Mouse (Mus musculus) bone marrow macrophage, adult 2 months (primary cell): ENCODE data around the gene Mfsd6l. TPM values are rescaled to one million over a fixed set of nuclear protein-coding genes. Genes with fewer than 3 reads are reported as not detected.

Source experiments
- H3K27ac ChIP-seq: 2 replicates; pipeline ENCODE4 v1.5.1; 2012; ENCODE audit warnings: low read depth, low read length; ENCODE audit not compliant: insufficient read depth
- H3K4me1 ChIP-seq: 2 replicates; pipeline ENCODE4 v1.6.1; 2012; ENCODE audit warnings: low read length; ENCODE audit not compliant: control insufficient read depth, insufficient read depth
- H3K4me3 ChIP-seq: 2 replicates; pipeline ENCODE4 v1.5.1; 2012; ENCODE audit warnings: mild to moderate bottlenecking, low read length, moderate library complexity; ENCODE audit not compliant: insufficient read depth
- CTCF ChIP-seq: IDR thresholded peaks from 2 replicates; pipeline ENCODE4 v1.5.1; 2012; ENCODE audit warnings: low read depth, mild to moderate bottlenecking, low read length, moderate library complexity
- POLR2A ChIP-seq: IDR thresholded peaks from 2 replicates; pipeline ENCODE4 v1.6.1; 2012; ENCODE audit warnings: mild to moderate bottlenecking, low read depth, low read length, borderline replicate concordance
- polyA plus RNA-seq: library from polyadenylated mRNA; stranded (reverse); fragments of >200 nt; gene quantifications from 2 replicates; pipeline ENCODE4 v1.2.4, GENCODE M21; 2012; ENCODE audit not compliant: missing spikeins, insufficient read depth, insufficient read length

Gene Mfsd6l
- polyA plus RNA-seq, 1 experiment = 0.35 TPM

- H3K4me1 ChIP-seq = peaks cover 12% of the 10 kb centered on the region
- no peak overlapping the region for H3K4me3 ChIP-seq
- no peak overlapping the region for H3K27ac ChIP-seq
- TF ChIP-seq CTCF = no peak
- no peak for TF ChIP-seq POLR2A
Observed at GRCm38 (mm10) chr11:68547484-68547883, 8.5 kb upstream of the Mfsd6l start.

- TF ChIP-seq POLR2A (no peak), CTCF (peak; percentile 46; the same call in 1 of the 2 replicates)
- Histone ChIP-seq H3K27ac (no peak overlapping the region), H3K4me1 (peaks cover 12% of the 10 kb centered on the region), H3K4me3 (no peak overlapping the region)
Observed at GRCm38 (mm10) chr11:68549597-68549996, 6.4 kb upstream of the Mfsd6l start.

GRCm38 (mm10) chr11:68550358-68550757, 5.6 kb upstream of the Mfsd6l start:
- H3K27ac ChIP-seq = no peak overlapping the region
- TF ChIP-seq CTCF = no peak
- no peak for TF ChIP-seq POLR2A
- no peak overlapping the region for H3K4me3 ChIP-seq
- peaks cover 12% of the 10 kb centered on the region for H3K4me1 ChIP-seq

- Histone ChIP-seq H3K4me3 (no peak overlapping the region), H3K4me1 (no peaks in the 10 kb centered on the region), H3K27ac (no peak overlapping the region)
- TF ChIP-seq CTCF (0 out of 2 replicates have a peak, but pooled peaks have one; percentile 29), POLR2A (no peak)
Observed at GRCm38 (mm10) chr11:68553981-68554471, 2.0 kb upstream of the Mfsd6l start.

- H3K4me3 ChIP-seq = no peak overlapping the region
- H3K27ac ChIP-seq = no peak overlapping the region
- TF ChIP-seq POLR2A (no peak), CTCF (no peak)
- H3K4me1 ChIP-seq = no peaks in the 10 kb centered on the region
Observed at GRCm38 (mm10) chr11:68559546-68559945, 3.6 kb downstream of the Mfsd6l start.

GRCm38 (mm10) chr11:68561957-68562950, 6.3 kb downstream of the Mfsd6l start:
- no peak overlapping the region for H3K4me3 ChIP-seq
- H3K4me1 ChIP-seq = no peaks in the 10 kb centered on the region
- no peak overlapping the region for H3K27ac ChIP-seq
- TF ChIP-seq CTCF (no peak), POLR2A (no peak)

- TF ChIP-seq CTCF (no peak), POLR2A (no peak)
Observed at GRCm38 (mm10) chr11:68564356-68565031, 8.5 kb downstream of the Mfsd6l start.

GRCm38 (mm10) chr11:68565032-68565429, 9.0 kb downstream of the Mfsd6l start:
- TF ChIP-seq POLR2A (no peak), CTCF (no peak)
- H3K4me1 ChIP-seq = no peaks in the 10 kb centered on the region
- H3K27ac ChIP-seq = no peak overlapping the region
- H3K4me3 ChIP-seq = no peak overlapping the region

More at GRCm38 (mm10) chr11:68564356-68565031, 8.5 kb downstream of the Mfsd6l start:
- Histone ChIP-seq H3K4me3 (no peak overlapping the region), H3K4me1 (no peaks in the 10 kb centered on the region), H3K27ac (no peak overlapping the region)

GRCm38 (mm10) chr11:68566447-68567059, 10.6 kb downstream of the Mfsd6l start:
- H3K4me1 ChIP-seq = no peaks in the 10 kb centered on the region
- H3K27ac ChIP-seq = no peak overlapping the region
- no peak overlapping the region for H3K4me3 ChIP-seq
- TF ChIP-seq POLR2A (no peak), CTCF (peak; percentile 40)
